Mouse (Mus musculus): ENCODE data around the gene Bcas3.

Bcas3 gene

DNA sequence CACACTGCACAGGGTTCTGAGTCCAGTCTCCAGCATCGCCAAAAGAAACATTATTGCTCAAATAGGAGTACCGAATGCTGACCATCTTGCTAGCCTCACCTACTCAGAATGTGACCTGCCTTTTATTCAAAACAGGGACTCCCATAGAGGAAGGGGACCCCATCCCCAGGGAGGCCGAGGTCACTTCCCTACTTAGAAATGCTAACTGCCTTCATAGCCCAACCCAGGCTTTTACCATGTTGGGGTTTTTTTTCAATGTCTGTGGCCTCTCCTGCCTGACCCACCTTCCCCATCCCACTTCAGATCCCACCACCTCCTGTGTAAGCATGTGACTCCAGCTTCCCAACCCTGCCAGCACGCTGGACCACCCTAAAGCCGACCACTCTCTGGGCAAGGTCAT is 458.7 kb downstream of the Bcas3 start:
- no peak for DNase-seq

DNA sequence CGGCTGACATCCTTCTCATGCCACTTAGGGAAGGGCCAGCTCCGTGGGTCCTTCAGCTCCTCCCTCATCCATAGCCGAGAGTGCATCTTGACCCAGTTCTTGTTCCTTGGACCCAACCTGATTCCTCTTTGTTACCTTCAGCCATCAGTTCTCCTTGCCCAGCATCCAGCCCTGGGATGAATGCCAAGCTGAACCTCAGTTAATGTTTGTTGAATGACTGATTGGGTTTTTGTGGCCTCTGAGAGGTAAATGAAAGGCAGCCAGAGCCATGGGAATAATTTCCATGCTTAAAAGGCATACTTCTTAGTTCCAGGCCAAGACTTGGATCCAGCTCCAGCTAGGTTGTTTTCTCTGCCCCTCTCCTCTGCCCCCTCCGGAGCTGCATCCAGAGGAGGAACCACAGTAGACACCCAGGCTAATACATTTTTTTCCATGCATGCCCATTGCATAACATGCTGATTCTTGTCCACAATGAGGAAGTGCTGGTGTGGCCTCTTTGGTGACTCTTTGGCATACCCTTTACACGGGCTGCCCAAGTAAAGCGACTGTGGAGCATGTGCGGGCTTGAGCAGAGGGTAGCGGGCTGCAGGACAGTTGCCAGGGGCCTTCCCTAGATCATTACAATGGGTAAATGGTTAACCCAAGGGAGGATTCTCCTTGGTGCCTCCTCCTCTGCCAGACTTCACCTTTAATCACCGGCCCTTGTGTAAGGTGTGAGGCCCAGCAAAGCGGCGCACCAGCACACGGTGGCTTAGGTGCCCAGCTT is 459.4 kb downstream of the Bcas3 start:
- DNase-seq: no peak

DNA sequence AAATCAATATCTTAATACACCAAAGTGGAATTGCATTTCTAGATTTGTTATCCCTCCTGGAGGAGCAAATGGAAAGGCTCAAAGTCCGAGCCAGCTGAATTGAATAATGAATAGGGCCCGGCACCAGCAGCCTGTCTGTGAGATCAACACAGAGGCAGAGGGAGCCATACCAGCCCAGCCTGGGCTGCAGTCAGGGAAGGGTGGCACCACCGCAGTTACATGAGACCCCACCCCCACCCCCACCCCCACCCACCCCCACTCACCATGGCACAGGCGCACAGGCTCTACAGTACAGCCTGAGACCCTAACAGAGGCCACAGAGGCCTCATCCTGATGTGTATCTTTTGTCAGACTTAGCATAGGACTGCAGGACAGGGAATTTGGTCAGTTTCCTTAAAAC is 461.7 kb downstream of the Bcas3 start:
- no peak for DNase-seq

DNA sequence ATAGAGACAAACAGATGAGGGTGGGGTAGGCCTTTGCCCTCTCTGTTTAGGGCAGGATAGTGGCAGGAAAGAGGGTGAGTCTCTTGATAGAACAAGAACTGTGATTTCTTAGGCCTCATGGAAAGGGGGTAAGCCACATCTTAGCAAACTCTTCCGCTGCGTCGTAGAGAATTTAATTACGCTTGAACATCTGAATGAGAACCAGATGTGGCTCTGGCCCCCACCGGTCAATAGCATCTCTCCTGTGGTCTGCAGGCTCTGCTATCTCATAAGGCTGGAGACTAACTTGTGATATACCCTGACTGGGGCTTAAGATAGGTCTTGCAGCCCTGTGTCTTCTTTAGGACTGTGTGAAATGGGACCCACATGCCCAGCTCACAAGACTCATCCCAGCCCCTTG is 463.5 kb downstream of the Bcas3 start:
- DNase-seq: no peak

DNA sequence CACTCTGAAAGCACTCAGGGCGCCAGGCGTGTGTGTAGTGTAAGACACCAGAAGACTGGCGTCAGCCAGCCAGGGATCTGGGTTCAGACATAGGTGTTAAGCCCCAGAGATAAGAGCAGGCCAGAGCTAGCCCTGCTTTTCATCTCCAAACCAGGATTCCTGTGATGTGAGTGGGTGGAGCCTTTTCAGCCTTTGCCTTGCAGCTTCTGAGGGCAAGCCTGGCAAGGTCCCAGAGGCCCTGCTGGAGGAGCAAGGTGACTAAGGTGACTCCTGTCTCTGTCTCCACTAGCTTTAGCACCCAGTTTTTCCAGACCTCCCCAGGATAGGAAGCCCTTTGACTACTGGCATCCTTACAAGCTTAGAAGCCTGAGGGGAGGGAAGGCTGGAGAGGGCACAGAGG is 465.4 kb downstream of the Bcas3 start:
- no peak for DNase-seq

DNA sequence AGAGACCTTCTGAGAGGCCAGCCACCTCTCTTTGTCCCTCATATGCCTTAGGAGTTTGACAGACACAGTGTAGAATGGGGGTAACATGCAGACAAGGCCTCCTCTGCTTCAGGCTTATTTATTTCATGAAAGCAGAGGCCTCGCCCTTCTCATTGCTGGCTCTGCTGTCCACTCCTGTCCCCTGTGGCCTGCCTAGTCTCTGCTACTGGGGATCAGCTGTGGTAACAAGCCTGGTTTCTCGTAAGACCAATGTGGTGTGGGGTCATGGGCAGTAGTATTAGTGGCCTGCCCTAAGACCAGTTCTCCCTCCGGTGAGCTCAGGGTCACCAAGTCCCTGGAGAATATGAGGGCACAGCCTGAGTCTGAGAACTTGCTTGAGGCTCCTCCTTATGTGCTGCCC is 468.0 kb downstream of the Bcas3 start:
- DNase-seq: no peak

DNA sequence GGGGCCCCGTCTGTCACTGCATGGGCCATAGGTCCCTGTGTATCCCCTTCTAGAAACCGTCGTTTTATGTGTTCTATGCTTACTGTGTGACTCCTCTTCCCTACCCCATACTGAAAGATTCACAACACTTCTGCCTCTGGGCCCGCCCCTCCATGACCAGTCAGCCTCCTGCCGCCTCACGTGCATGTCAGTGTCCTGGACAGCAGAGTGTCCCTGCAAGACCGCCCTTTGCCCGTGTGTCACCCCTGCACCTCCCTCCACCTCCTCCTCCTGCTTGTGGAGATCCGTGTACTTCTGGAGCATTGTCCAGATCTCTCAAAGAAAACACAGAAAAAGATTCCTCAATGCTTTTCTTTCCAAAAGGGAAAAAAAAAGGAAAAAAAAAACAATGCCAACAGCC is 468.7 kb downstream of the Bcas3 start:
- DNase-seq: no peak

DNA sequence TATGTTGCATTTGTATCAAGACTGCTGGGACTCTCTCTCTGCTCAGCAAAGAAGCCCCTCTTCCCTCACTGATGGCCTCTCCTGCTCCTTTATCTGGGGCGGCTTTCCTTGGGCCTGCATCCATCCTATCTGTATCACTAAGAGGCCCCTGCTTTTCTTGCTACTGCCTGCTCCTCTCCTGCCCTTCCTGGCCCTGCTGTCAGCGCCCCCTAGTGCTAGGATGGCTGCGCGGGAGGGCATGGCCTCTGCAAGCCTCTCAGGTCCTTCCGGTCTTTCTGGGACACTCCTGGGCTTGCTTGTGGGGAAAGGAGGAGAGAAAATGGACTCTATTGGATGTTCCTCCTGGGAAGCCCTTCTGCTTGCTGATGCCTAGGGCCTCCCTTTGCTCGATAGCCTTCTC is 470.2 kb downstream of the Bcas3 start:
- DNase-seq: peak; percentile 42

DNA sequence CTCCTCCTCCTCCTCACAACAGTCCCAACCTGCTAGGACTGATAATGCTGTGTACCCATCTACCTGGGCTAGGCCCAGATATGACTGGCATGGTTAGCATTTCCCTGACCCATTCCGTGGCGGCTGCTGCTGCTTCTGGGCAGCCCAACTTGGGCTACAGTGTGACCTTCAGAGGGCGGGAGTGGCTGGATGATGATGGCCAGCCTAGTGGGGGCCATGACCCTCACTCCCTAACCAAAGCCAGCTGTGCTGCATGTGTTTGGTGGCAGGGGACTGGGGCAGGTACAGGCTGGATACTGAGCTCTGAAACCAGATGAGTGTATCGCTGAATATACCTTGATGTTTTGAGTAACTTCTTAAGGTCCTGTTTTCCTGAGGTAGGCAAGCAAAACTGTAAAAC is 470.8 kb downstream of the Bcas3 start:
- no peak for DNase-seq

DNA sequence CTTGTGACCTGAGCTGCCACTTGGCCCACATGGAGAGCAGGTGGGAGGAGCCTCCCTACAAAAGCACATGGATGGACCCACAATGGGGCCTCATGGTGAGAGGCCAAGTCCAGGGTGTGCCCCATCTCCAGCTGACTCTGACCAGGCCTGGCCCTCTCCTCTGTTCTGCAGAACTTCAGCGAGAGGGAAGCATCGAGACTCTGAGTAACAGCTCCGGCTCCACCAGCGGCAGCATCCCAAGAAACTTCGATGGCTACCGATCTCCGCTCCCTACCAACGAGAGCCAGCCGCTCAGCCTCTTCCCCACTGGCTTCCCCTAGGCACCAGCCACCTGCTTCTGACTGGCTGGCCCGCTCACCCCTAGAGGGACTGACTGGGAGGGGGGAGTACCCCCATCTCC is 472.1 kb downstream of the Bcas3 start:
- no peak for DNase-seq

DNA sequence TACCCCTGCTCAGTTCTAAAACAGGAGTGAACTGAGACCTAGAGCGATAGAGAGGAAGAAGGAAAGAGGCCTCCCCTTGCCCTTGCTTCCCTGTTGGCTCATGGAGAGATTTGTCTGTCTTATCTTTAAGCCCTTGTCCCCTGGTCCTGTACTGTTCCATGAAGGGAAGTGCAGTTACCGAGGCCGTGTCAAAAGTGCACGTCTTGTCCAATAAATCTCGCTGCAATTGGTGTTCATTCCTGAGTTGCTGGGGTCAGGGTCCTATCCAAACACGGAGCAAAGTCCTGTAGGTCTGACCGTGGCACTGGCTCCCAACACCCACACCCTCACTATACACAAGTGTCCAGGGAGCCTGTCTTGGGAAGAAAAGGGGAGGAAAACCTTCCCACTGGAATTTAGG is 472.9 kb downstream of the Bcas3 start:
- no peak for DNase-seq

DNA sequence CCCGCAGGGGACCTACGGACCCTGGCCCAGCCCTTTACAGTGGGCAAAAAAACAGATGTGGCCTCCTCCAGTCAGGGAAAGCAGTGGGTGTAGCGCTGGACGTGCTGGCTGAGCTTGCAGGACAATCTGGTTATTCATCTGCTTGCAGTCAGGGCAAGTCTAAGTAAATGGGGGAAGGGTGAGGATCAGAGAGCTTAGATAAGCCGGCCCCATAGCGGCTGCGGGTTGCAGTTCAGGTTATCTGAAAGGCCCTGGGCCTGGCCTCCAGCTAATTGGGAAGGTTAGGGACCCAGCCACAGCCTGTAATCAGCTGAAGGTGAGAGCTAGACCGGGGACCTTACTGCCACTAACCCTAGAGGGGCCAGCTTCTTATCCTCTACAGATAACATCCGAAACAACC is 474.4 kb downstream of the Bcas3 start:
- DNase-seq: no peak

DNA sequence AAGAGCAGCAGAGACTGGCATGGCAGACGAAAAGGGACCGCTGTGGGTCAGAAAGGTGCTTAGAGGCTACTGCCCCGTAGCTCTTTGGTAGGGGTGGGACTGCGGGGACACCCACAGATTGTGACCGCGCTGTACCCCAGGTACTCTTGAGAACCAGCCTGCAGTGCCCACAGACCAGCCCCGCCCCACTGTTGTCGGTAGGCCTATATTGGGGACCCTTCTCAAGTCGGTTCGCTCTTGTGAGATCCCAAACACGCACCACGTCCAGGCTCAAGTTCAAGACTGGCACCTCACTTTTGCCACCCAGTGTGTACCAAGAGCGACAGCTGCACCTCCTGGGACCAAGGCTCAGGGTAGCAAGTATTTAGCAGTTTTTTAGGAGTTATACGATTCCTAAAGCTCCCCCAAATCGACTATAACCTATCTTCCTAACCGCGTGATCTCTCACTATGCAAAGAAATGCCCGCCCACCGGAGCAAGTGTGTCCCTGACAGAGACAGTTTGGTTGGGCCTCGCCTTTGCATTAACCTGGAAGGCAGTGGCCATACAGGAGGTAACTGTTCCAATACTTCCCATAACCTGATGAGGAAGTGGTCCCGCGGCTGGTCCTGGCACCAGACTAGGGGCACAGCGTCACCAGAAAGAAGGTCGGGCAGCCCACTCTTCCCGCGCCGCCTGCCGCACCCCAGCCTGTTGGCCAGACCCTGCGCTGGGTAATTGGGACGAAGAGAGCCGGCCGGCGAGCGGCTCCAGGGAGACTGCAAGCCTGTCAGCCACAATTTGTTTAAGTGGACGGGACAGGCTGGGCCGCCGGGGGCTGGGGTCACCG is 475.9 kb downstream of the Bcas3 start:
- no peak for DNase-seq

DNA sequence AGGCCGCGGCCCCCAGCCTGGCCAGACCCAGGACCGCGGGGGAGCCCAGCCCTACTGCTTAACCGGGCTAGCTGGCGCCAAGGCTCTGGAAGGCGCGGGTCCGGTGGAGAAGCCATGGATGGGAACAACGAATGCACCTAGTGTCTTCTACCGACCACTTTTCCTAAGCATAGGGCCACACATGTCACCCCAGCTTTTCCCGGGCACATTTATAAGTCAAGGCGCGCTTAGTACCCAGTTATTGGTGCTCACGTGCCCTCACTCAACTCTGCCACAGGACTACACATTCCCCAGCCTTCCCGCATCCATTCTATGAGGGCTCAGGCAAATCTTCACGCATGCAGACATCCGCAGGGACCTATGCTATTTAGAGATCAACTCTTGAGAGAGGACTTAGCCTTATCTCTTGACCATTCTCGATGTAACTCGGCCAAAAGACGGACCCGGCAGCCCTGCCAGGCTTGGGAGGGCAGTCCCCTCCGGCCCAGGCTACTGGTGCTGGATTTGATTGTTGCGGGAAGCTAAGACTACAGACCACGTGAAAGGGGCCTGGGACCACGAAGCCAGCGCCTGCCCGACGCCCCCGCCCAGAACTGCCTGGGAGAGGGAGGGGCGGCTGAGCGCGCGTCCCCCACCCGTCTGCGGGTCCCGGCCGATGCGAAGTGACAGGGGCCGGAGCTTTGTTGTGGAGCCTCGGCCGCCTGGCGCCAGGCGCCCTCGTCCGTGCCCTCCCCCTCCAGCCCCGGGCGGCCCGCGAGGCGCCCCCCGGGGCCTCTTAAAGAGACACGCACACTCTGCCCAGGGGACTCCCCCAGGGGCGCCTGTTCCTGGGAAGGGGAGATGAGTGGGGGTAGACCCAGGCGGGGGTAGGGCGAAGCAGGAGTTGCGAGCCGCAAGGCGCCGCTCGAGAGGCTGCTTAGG is 476.8 kb downstream of the Bcas3 start:
- DNase-seq: no peak

DNA sequence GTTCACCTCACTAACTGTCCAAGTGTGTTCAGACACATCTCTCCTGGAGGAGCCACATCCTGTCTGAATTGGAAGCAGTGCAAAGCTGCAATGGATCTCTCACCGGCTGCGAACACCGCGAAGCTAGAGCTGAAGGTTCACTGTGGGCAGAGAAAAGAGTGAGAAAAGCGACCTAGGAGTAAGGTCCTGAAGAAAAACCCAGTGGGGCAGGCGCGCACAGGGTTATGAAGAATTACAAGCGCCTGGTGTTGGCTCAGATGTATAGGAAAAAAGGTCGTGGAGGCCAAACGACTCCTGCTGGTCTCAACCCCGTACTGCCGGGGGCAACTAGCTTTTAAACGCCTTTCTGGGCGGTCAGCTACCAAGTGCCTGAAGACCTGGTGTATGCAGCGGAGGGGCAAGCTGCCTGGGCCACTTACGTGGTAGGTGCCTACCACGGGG is 478.0 kb downstream of the Bcas3 start:
- no peak for DNase-seq

DNA sequence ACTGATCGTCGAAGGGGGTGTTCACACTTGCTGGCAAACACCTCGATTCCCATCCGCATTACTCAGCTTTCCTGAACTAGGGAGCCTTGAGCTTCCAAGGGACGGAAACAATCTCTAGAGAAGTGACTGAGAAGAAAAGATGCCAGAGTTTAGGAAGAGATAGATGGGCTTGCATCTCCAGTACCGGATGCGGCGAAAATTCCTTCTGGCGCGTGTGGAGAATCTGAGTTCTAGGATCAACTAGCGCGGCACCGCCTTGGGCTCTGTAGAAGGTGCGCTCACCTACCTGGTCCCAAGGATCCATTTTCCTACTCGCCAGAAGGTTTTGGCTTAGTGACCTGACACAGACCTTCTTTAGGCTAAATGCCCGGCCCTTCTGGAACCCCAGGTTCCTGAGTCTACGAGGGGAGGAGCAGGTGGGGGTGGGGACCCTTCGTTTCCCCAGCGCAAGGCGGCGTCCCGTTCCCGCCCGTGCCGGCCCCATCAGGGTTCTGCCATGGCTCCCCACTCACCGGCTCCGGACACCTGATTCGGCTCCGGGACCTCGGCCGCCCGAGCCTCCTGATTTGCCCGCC is 478.8 kb downstream of the Bcas3 start:
- DNase-seq: no peak

DNA sequence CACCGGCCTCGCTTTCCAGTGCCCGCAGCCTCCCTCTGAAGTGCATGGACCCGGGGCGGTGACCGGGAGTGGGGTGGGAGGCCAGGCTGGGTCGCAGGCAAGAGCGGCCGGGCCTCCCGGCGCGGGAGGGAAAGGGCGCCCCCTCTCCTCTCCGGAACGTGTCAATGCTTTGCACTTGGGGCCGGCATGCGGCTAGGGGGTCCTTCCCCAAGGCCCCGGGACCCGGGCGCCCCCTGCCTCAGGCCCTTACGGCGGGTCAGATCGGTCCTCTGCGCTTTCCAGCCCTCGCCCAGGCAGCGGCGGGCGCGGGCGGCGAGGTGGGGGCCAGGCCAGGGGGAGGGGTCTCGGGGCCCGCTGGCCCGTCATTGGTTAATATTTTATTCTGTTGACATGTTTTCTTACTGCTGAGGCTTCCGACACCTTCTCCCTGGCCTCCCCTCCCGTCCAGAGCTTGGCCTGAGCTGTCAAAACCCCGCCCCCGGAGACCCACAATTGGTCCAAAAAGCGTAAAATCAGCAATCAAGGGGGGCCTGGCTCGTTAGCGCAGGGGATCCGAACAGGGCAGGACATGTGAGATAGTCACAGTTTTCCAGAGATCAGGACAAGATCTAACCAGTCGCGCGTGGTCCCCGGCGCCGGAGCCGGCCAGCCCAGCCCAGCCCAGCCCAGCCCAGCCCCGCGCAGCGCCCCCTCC is 479.4 kb downstream of the Bcas3 start, which contains the start of gene Tbx2:
Gene Tbx2, plus strand, starts transcription at position 321 of the 694 bp plus-strand sequence.
- DNase-seq: no peak

DNA sequence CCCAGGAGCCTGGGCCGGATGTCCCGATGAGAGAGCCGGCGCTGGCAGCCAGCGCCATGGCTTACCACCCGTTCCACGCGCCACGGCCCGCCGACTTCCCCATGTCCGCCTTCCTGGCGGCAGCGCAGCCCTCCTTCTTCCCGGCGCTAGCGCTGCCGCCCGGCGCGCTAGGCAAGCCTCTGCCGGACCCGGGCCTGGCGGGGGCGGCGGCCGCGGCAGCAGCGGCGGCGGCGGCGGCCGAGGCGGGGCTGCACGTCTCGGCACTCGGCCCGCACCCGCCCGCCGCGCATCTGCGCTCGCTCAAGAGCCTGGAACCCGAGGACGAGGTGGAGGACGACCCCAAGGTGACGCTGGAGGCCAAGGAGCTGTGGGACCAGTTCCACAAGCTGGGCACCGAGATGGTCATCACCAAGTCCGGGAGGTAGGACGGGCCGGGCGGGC is 480.1 kb downstream of the Bcas3 start:
- DNase-seq: no peak

DNA sequence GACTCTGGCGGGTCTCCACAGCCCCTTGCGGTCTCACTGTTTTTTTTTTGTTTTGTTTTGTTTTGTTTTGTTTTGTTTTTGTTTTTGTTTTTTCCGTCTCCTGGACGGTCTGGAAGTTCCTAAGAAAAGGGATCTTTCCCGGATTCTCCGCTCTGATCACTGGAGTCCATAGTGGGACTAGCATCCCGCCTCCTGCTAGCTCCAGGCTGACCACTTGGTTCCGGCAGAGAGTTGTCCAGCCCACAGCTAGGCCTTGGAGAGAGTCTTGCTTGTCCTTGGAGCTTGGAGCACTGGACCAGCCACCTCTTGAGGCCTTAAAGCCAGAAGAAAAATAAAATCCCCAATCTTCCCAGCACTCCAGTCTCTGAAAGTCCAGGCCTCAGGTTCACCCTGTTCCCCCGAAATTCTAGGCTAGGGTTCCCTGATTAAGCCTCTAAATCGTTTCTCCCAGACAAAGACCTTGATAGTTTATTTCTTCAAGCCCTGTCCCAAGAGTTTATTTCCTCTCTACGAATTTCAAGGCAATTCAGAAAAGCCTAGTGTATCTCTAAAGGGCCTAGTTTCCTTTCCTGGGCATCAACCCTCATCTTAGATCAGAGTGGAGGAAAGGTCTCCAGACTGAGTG is 480.9 kb downstream of the Bcas3 start:
- no peak for DNase-seq

DNA sequence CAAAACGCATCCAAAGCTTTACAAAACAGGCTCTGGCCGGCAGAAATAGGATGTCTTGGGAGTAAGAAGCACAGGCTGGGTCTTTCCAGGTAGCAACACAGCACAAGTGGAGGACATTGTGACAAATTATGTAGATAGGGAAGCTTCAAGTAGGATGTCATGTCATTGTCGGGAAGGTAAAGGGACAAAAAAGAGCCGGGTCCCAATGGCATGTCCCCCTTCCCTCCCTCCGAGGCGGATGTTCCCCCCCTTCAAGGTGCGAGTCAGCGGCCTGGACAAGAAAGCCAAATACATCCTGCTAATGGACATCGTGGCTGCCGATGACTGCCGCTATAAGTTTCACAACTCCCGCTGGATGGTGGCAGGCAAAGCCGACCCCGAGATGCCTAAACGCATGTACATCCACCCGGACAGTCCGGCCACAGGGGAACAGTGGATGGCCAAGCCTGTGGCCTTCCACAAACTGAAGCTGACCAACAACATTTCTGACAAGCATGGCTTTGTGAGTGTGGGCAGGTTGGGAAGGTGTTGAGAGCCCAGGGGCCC is 481.5 kb downstream of the Bcas3 start:
- no peak for DNase-seq

DNA sequence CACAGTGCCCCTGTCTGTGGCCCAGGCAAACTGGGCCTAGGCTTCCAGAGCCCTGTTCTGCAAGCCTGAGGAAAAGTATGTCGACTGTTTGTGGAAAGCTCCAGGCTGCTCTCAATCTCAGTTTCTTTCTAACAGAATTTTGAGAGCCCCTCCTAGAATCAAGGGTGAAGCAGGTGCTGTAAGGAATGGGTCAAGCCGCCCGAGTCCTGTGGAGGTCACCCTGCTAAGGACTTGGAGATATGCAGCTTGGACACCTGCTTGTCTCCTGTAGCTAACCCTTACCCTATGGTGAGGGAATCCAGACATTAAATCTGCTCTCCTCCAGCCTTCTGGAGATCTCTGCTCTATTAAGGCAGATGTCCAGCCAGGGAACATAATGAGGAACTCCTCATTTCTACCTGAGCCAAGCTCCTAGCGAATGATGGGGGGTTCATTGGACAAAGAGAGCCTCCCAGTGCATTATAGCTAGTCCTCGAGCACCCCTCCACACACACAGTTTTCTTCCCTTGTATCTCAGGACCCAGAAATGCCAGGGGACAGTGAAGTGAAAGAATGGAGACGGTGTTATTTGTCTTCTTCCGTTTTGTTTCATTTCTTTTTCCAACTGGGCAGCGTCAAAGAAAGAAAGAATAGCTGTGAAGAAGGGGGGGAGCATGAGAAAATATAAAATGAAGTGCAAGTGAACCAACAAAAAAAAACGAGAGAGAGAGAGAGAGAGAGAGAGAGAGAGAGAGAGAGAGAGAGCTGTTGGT is 482.2 kb downstream of the Bcas3 start:
- DNase-seq: no peak

All from cerebellum, adult 11 months (tissue).